22 mouse cellular contexts compared by ENCODE assay signal in genomic region chr7:78448841-78449240, GRCm38 (mm10).
DNase-seq lines count a peak whose midpoint lies in the region; ATAC-seq and TF ChIP-seq lines count a peak whose summit lies in the region.
"Had no signal": no experiment of that assay in that cellular context is flagged by ENCODE, and none has a peak within 500 bp of the region (broad histone marks: within the 10 kb centered on the region; RNA-seq: fewer than 3 reads in every experiment).

No protein-coding gene starts in this region.

- no peaks in the 10 kb centered on the region for H3K27me3 ChIP-seq in heart, adult 2 months (ENCODE audit: control insufficient read depth, insufficient read depth, low read length)
- H3K27me3 ChIP-seq: CH12.LX; embryonic facial prominence, embryonic 12.5 days; forebrain, embryonic 13.5 days; forebrain, embryonic 15.5 days; Patski had no signal

- H3K27ac ChIP-seq in heart, adult 2 months: no peak overlapping the region
- H3K27ac ChIP-seq: embryonic facial prominence, embryonic 10.5 days; embryonic facial prominence, embryonic 12.5 days; forebrain, embryonic 13.5 days; forebrain, embryonic 15.5 days had no signal

- TF ChIP-seq EP300 in heart, adult 2 months (IDR thresholded peaks at IDR 0.05; ENCODE audit: insufficient read depth, low read depth, low read length): no peak

- no peak for ATAC-seq in cerebellum, adult (ENCODE audit: insufficient number of reproducible peaks, low FRiP score, low TSS enrichment)
- ATAC-seq: activated CD4-positive, CD25-positive, alpha-beta regulatory T cell, adult 4 months; CD4-positive, CD25-positive, alpha-beta regulatory T cell, adult 4 months; forebrain, embryonic 13.5 days; forebrain, embryonic 15.5 days; forebrain, postnatal 0 days; Patski had no signal

- intact Hi-C loops in heart, adult 2 months (cut with DNase I): no loop called here

- DNase-seq in cerebellum, adult 11-12 months: peak; percentile 55
- DNase-seq in cerebellum, adult 9-10 months: peak; percentile 64
- no peak for DNase-seq in cerebellum, adult 8-10 months
- peak; percentile 74 for DNase-seq in heart, adult 11 months
- no peak for DNase-seq in heart, adult 2 months
- DNase-seq in brain, adult 2 months (ENCODE audit: low read depth, low spot score): peak; percentile 61
- DNase-seq: adrenal gland, adult 8-10 months; adrenal gland, postnatal 14 days; adrenal gland, postnatal 36 days; B cell, adult 2 months; cerebellum, adult 11 months; forebrain, postnatal 0 days had no signal

- no peaks in the 10 kb centered on the region for H3K79me2 ChIP-seq in heart, adult 2 months (replicated peaks; ENCODE audit: control insufficient read depth, insufficient read depth, low read length)

- no peak for TF ChIP-seq CTCF in heart, adult 2 months (IDR thresholded peaks at IDR 0.05)

- H3K4me3 ChIP-seq in heart, adult 2 months: no peak overlapping the region
- H3K4me3 ChIP-seq: embryonic facial prominence, embryonic 10.5 days; embryonic facial prominence, embryonic 12.5 days; forebrain, embryonic 13.5 days; forebrain, embryonic 15.5 days had no signal

- no peaks in the 10 kb centered on the region for H3K36me3 ChIP-seq in heart, adult 2 months (ENCODE audit: control insufficient read depth, insufficient read depth, low read length)
- H3K36me3 ChIP-seq: embryonic facial prominence, embryonic 10.5 days; embryonic facial prominence, embryonic 12.5 days; G1E had no signal

- no peaks in the 10 kb centered on the region for H3K4me1 ChIP-seq in heart, adult 2 months (ENCODE audit: control insufficient read depth, insufficient read depth, low read length)
- H3K4me1 ChIP-seq: embryonic facial prominence, embryonic 10.5 days; embryonic facial prominence, embryonic 12.5 days; forebrain, embryonic 13.5 days had no signal

- no peak for TF ChIP-seq POLR2A in heart, adult 2 months (IDR thresholded peaks at IDR 0.05; ENCODE audit: insufficient read depth, low read depth, low read length)

- 66% methylated on average over 2 of the region's 2 CpGs for WGBS in heart, adult 2 months

- no peak overlapping the region for H3K9ac ChIP-seq in heart, adult 2 months (ENCODE audit: low read depth, low read length)
- H3K9ac ChIP-seq: embryonic facial prominence, embryonic 12.5 days; forebrain, embryonic 13.5 days; forebrain, embryonic 15.5 days; forebrain, postnatal 0 days had no signal

Comparison
In these comparisons a context has a peak if more than half of its experiments do, and no peak if none do; other contexts are left out.
1. DNase-seq: peak in cerebellum, adult 11-12 months (single experiment), cerebellum, adult 9-10 months (single experiment), heart, adult 11 months (single experiment) and brain, adult 2 months (single experiment); none in cerebellum, adult 8-10 months (single experiment) and heart, adult 2 months (0 of 2).